Mouse (Mus musculus) cerebellum, adult 11 months (tissue): ENCODE results near the gene Arsa.

Experiments used
- DNase-seq: peaks from one replicate; pipeline ENCODE4 v3.0.0; 2022

Gene Arsa

GRCm38 (mm10) chr15:89494970-89495369 lies 17.7 kb upstream of the Arsa start:
- DNase-seq = no peak

GRCm38 (mm10) chr15:89488611-89489117 lies 11.4 kb upstream of the Arsa start:
- no peak for DNase-seq

DNA sequence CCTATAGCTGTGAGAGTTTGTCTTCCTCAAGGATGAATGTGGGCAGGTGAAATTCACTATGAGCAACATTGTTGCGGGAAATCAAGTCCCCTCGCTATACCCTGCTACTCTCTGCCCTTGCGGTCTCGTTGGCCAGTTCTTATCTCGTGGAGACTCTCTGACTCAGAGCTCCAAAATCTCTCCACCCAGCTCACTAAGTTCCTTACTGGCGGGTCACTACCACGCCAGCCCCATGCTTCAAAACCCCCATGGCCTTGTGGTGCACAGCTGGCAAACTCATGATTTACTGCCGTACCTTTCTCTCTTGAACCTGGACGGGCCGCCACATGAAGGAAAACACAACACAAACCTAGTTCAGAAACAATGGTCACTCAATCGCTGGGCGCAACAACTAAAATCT lies 11.0 kb upstream of the Arsa start:
- DNase-seq = no peak

- DNase-seq = peak; percentile 65
Measured at GRCm38 (mm10) chr15:89480584-89480983, 3.4 kb upstream of the Arsa start.

DNA sequence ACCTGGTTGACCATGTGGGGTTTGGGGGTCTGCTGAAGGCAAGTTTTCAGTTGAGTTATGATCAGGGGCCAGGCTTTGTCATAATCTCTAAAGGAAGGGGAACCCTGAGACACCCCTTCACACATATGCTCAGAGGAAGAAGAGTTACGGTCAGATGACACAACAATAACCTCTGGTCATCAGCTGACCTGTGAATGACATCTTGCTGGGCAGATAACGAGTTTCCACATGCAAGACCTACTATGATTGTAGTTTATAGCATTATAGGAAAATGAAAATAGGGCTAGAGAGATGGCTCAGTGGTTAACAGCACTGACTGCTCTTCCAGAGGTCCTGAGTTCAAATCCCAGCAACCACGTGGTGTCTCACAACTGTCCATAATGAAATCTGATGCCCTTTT lies 1.4 kb upstream of the Arsa start:
- no peak for DNase-seq

DNA sequence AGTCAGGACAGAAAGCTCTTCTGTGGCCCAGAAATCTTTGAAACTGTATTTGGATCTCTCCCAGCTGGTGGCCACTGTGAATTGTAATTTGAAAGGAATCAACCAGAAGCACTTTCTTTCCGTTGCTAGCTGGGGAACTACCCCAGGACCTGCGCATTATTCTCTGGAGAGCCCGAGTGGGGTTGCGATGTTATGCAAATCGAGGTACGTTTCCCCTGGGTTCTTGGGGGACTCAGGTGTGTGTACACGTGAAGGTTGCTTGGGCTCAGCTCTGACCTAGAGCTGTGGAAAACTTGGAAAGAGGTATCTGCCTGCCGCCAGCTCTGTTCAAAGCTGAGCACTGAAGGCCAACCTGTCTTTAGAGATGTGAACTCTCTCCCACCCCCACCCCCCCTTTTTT lies 581 bp upstream of the Arsa start:
- DNase-seq = peak; percentile 18

GRCm38 (mm10) chr15:89476475-89476815 lies 780 bp downstream of the Arsa start:
- no peak for DNase-seq

- peak; percentile 94 for DNase-seq
Measured at GRCm38 (mm10) chr15:89475611-89476474, 1.4 kb downstream of the Arsa start.

GRCm38 (mm10) chr15:89475293-89475600 lies 2.0 kb downstream of the Arsa start:
- DNase-seq = no peak

GRCm38 (mm10) chr15:89474596-89475292 lies 2.5 kb downstream of the Arsa start:
- DNase-seq = no peak

GRCm38 (mm10) chr15:89473921-89474320 lies 3.3 kb downstream of the Arsa start:
- no peak for DNase-seq

DNA sequence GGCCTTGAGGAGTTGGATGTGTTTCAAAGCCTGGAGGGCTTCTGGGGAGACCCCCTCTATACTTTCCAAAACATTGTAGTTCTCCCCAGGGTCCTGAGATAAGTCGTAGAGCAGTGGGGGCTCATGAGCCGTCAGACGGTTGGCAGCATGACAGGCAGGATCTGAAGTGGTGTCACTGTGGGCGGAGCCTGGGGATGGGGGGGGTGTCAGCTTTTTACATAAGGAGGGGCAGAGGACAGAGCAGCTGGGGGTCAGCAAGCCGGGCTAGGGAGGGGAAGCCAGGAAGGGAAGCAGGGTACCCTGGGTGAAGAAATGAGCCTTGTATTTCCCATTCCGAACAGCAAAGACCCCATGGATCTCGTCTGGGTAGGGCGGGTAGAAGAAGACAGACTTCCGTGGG lies 3.9 kb downstream of the Arsa start:
- DNase-seq = no peak

GRCm38 (mm10) chr15:89471476-89471875 lies 5.7 kb downstream of the Arsa start:
- DNase-seq = no peak

- no peak for DNase-seq
Measured at GRCm38 (mm10) chr15:89468577-89468976, 8.6 kb downstream of the Arsa start.

GRCm38 (mm10) chr15:89465052-89465451 lies 12.2 kb downstream of the Arsa start:
- no peak for DNase-seq

DNA sequence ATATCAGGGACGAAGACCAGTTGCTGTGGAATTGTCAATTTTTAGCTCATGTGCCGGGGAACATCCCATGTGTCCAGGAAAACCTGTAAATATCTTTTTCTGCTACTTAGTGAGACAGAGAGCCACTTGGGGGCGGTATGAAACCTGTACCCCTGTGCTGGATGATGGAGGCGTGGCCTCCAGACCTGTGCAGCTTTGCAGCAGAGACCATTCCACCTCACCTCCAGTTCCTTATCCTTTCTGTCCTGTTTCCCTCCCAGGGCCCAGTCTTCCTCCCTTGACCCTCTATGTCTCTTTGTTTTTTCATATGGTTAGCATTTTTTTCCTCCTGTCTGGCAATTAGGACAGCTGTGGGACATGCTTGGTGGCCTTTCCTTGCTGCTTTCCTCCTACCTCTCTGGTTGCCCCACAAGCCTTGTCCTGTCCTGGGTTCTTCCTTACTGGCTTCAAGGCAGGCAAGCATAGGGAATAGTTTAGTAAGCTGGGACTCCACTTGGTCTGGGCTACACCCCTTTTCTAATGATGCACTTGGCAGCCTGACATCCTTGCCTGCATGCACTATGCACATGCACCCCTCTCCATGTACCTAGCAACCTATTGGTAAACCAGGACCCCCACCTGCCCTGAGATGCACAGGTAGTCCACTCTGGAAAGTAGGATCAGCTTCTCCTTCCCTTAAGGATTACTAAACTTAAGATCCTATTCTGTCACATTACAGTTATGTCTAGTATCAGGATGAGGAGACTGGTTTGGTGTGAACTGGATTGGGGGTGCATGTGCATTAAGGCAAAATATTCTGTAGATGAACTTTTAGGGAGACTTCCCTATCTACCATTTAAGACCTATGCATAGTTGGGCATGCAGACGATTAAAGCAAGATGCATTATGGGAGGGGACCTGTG lies 13.6 kb downstream of the Arsa start:
- no peak for DNase-seq

GRCm38 (mm10) chr15:89462176-89462575 lies 15.0 kb downstream of the Arsa start:
- DNase-seq = no peak

GRCm38 (mm10) chr15:89461321-89461720 lies 15.9 kb downstream of the Arsa start:
- DNase-seq = no peak

DNA sequence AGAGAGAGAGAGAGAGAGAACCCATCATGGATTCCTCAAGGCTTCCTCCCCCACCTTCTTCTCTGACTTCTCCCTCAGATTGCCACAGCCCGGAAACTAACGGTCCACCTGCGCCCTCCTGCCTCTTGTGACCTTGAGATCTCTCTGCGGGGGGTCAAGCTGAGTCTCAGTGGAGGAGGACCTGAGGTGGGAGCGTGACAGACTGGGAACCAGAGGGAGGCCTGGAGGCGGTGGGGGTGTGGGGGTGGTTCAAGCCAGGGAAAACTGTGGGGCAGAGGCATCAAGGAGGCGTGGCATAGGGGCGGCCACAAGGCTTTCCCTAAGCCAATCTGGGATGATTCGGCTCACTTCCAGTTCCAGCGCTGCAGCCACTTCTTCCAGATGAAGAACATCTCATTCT lies 16.9 kb downstream of the Arsa start:
- no peak for DNase-seq

- no peak for DNase-seq
Measured at GRCm38 (mm10) chr15:89459821-89460220, 17.4 kb downstream of the Arsa start.

- DNase-seq = no peak
Measured at GRCm38 (mm10) chr15:89458942-89459341, 18.3 kb downstream of the Arsa start.

DNA sequence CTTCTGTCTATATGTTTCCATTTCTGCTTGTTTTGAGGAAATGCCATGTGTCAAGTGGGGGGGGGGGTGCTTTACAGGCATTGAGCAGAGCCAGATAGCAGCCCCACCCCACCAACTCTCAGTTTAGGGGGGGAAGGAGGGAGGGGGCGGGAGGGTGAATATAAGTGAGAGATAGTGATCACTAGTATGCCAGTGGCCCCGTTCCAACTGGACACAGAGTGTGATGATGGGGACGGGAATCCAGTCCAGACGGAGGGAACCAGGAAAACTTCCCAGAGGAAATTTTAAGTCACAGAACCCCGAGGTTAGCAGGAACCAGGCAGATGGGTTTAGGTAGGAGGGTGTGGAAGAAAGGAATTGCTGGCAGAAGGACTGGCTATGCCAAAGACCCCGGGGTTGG lies 21.6 kb downstream of the Arsa start:
- no peak for DNase-seq

GRCm38 (mm10) chr15:89454857-89455256 lies 22.4 kb downstream of the Arsa start:
- no peak for DNase-seq
